Mouse (Mus musculus) brain, embryonic 14.5 days (tissue): ENCODE measurements at regions not wholly inside any gene's neighbourhood (a gene's known extent, or its start where the extent isn't known, plus 50 kb on each side); places are given as distances from the start of the nearest gene placed in this dataset.

ENCODE experiments used
- CTCF ChIP-seq: fragments of 200-500 bp; IDR thresholded peaks from 2 replicates; pipeline ENCODE4 v1.5.1; 2012; ENCODE audit warnings: inconsistent platforms, mild to moderate bottlenecking, moderate library complexity, borderline replicate concordance; ENCODE audit not compliant: insufficient read depth, insufficient read length; ENCODE audit errors: extremely low read depth
- POLR2A ChIP-seq: fragments of 200-500 bp; IDR thresholded peaks from 2 replicates; pipeline ENCODE4 v1.6.1; 2012; ENCODE audit warnings: mild to moderate bottlenecking, inconsistent platforms, borderline replicate concordance; ENCODE audit not compliant: poor library complexity, insufficient read depth, insufficient read length, severe bottlenecking; ENCODE audit errors: extremely low read depth

GRCm38 (mm10) chr3:100748727-100749126 is 63.4 kb upstream of the Man1a2 start:
- TF ChIP-seq CTCF (no peak), POLR2A (no peak)
